Mouse (Mus musculus): ENCODE measurements around the gene Ephb1.

DNA sequence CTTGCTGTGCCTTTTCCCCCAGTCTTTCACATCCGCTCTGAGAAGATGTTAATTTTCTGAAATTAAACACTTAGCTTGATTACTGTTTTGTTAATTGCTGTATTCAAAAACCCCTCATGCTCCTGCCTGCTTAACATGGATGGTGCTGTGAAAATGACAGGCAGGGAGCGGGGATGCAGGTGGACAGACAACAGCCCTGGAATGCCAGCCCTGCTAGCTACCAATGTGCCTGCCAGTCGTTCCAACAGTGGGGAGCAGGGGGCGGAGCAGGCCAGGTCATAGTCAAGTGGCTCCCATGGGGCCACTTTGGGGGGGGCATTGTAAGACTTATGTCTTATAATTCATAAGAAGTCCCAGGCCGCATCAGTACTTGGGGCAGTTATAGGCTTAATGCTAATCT lies 321.3 kb downstream of the Ephb1 start:
- TF ChIP-seq CTCF (IDR thresholded peaks at IDR 0.05; ENCODE audit: control insufficient read depth, insufficient read depth, insufficient replicate concordance, low read depth, low read length): no peak
- TF ChIP-seq POLR2A (IDR thresholded peaks at IDR 0.05; ENCODE audit: control insufficient read depth, low read depth, low read length): no peak
